ENCODE assay signal across 8 mouse cellular contexts in genomic region chr10:53434376-53435171, GRCm38 (mm10). TPM values are rescaled to one million over a fixed set of nuclear protein-coding genes. Genes with fewer than 3 reads are reported as not detected.
DNase-seq lines count a peak whose midpoint lies in the region; ATAC-seq lines count a peak whose summit lies in the region.

No protein-coding gene starts in this region.

- no peak overlapping the region for H3K9ac ChIP-seq in forebrain, embryonic 16.5 days (replicated peaks; ENCODE audit: low read depth, low read length)
- H3K9ac ChIP-seq in liver, embryonic 13.5 days, result peak overlapping the region; percentile 49

- H3K27ac ChIP-seq in forebrain, embryonic 10.5 days, result peak overlapping the region; percentile 79
- no peak overlapping the region for H3K27ac ChIP-seq in forebrain, embryonic 16.5 days (ENCODE audit: low read length)
- peak overlapping the region; percentile 88 for H3K27ac ChIP-seq in liver, embryonic 13.5 days

- no peak overlapping the region for H3K4me3 ChIP-seq in forebrain, embryonic 10.5 days
- H3K4me3 ChIP-seq in forebrain, embryonic 16.5 days (replicated peaks; ENCODE audit: low read length), result no peak overlapping the region
- no peak overlapping the region for H3K4me3 ChIP-seq in liver, embryonic 13.5 days (replicated peaks)

- H3K36me3 ChIP-seq in forebrain, embryonic 10.5 days (replicated peaks), result no peaks in the 10 kb centered on the region
- no peaks in the 10 kb centered on the region for H3K36me3 ChIP-seq in forebrain, embryonic 16.5 days (ENCODE audit: control insufficient read depth, insufficient read depth)
- H3K36me3 ChIP-seq in liver, embryonic 13.5 days, result no peaks in the 10 kb centered on the region

- H3K4me1 ChIP-seq in forebrain, embryonic 10.5 days, result peaks cover 33% of the 10 kb centered on the region
- H3K4me1 ChIP-seq in forebrain, embryonic 16.5 days (replicated peaks; ENCODE audit: control insufficient read depth, insufficient read depth, low read length), result peaks cover 23% of the 10 kb centered on the region
- peaks cover 55% of the 10 kb centered on the region for H3K4me1 ChIP-seq in liver, embryonic 13.5 days (replicated peaks)

- ATAC-seq in forebrain, embryonic 16.5 days, result no peak
- ATAC-seq in liver, embryonic 13.5 days (ENCODE audit: low read depth), result no peak
- ATAC-seq in frontal cortex, adult (ENCODE audit: low TSS enrichment), result no peak

- no peaks in the 10 kb centered on the region for H3K9me3 ChIP-seq in forebrain, embryonic 10.5 days
- no peaks in the 10 kb centered on the region for H3K9me3 ChIP-seq in forebrain, embryonic 16.5 days (ENCODE audit: control insufficient read depth, low read length)
- no peaks in the 10 kb centered on the region for H3K9me3 ChIP-seq in liver, embryonic 13.5 days (replicated peaks)

- 79% methylated on average over 13 of the region's 13 CpGs for WGBS in forebrain, embryonic 10.5 days
- WGBS in forebrain, embryonic 16.5 days, result 58% methylated on average over 13 of the region's 13 CpGs
- WGBS in liver, embryonic 13.5 days (ENCODE audit: insufficient replicate concordance), result 60% methylated on average over 13 of the region's 13 CpGs

- no peak overlapping the region for H3K4me2 ChIP-seq in forebrain, embryonic 16.5 days (ENCODE audit: low read length)
- H3K4me2 ChIP-seq in liver, embryonic 13.5 days, result peak overlapping the region; percentile 59

- DNase-seq in forebrain, embryonic 10.5 days (ENCODE audit: extremely low spot score, low spot score), result no peak
- peak; percentile 9 for DNase-seq in urinary bladder, postnatal 10 days (ENCODE audit: low spot score)
- no peak for DNase-seq in urinary bladder, adult 2 months (ENCODE audit: low spot score)
- no peak for DNase-seq in liver, embryonic 13.5 days
- DNase-seq in natural killer cell, adult 2 months (ENCODE audit: low spot score in 2 of 2), result no peak
- DNase-seq in urinary bladder, postnatal 25 days (ENCODE audit: low spot score), result no peak

- no peaks in the 10 kb centered on the region for H3K27me3 ChIP-seq in forebrain, embryonic 10.5 days (ENCODE audit: poor library complexity, severe bottlenecking)
- no peaks in the 10 kb centered on the region for H3K27me3 ChIP-seq in forebrain, embryonic 16.5 days (replicated peaks; ENCODE audit: control insufficient read depth, insufficient read depth, low read length)
- H3K27me3 ChIP-seq in liver, embryonic 13.5 days, result no peaks in the 10 kb centered on the region

RNA-seq across cellular contexts. Expression of gene Cep85l, which starts 54.8 kb away (rescaled TPM):
- polyA plus RNA-seq in forebrain, embryonic 10.5 days (2016; fragmentation: Nextera tagmentation; extraction: Ambion mirVana), result 3.0 and 3.7 TPM in 2 replicates
- 8.3 and 9.0 TPM in 2 replicates for polyA plus RNA-seq in forebrain, embryonic 16.5 days (2015; fragmentation: Nextera tagmentation; extraction: Ambion mirVana)
- 7.4 and 9.0 TPM in 2 replicates for polyA plus RNA-seq in urinary bladder, adult 2 months (2012; rRNA removed)
- 1.1 and 1.3 TPM in 2 replicates for polyA plus RNA-seq in liver, embryonic 13.5 days (2015; fragmentation: Nextera tagmentation; extraction: Ambion mirVana)
